Mouse (Mus musculus) spleen, postnatal 0 days (tissue): Measurements from ENCODE around the gene Pgm5. TPM values are rescaled to one million over a fixed set of nuclear protein-coding genes. Genes with fewer than 3 reads are reported as not detected.

ENCODE experiments used
- polyA plus RNA-seq: library from polyadenylated mRNA; unstranded; fragments of >200 nt; fragmentation: Nextera tagmentation; extraction: Ambion mirVana; gene quantifications from 2 replicates; pipeline ENCODE4 v1.2.1, GENCODE M21; 2015

The Pgm5 gene
- polyA plus RNA-seq = 0.26 and 0.46 TPM in 2 replicates

GRCm38 (mm10) chr19:24861612-24862451, at the start of gene Pgm5:
Gene Pgm5 (minus strand): TSS chr19:24861855.

GRCm38 (mm10) chr19:24900581-24901220, 39.0 kb upstream of the Pgm5 start, which contains the start of gene Foxd4:
Gene Foxd4 (minus strand): TSS chr19:24901197.

GRCm38 (mm10) chr19:24875129-24875870, 13.6 kb upstream of the Pgm5 start, which contains the start of gene Gm10053:
Gene Gm10053 (plus strand): TSS chr19:24875686.

DNA sequence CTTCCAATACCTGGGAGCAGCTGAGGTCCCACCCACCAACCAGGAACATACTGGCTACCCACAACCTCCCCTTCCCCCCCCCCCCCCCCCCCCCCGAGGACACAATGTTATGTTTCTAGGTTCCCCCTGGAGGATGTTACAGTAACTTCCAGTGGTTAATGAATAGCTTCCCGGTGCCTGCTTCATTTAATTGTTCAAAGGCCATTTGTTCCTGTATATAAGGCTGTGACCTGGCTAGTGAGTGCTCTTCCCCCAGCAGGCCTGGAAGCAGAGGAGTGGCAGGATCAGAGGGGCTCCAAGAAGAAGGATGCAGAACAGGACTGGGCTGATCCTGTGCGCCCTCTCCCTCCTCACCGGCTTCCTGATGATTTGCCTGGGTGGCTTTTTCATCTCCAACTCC, 187.9 kb downstream of the Pgm5 start, which contains the start of gene Tmem252:
Gene Tmem252 (plus strand): TSS at position 247 of the 400 bp plus-strand sequence.

Other genes starting within 250 kb of the Pgm5 start
- gene Tmem252, start 187.8 kb downstream of the Pgm5 start, polyA plus RNA-seq = 0.16 and 0.32 TPM in 2 replicates
- gene Gm10053, start 13.8 kb upstream of the Pgm5 start, polyA plus RNA-seq = 125 and 129 TPM in 2 replicates
- gene Foxd4, start 39.3 kb upstream of the Pgm5 start, polyA plus RNA-seq = 2.3 and 2.7 TPM in 2 replicates
- gene Cbwd1, start 99.8 kb upstream of the Pgm5 start, polyA plus RNA-seq = 12.4 and 14.3 TPM in 2 replicates
- gene Dock8, start 137.7 kb upstream of the Pgm5 start, polyA plus RNA-seq = 20.1 and 24.1 TPM in 2 replicates